ENCODE assay signal across 8 mouse cellular contexts in genomic region chr16:20701729-20702521, GRCm38 (mm10). TPM values are rescaled to one million over a fixed set of nuclear protein-coding genes. Genes with fewer than 3 reads are reported as not detected.
DNase-seq lines count a peak whose midpoint lies in the region; ATAC-seq and TF ChIP-seq lines count a peak whose summit lies in the region.

No protein-coding gene starts in this region.

- WGBS in kidney, embryonic 14.5 days, result 9% methylated on average over 12 of the region's 12 CpGs
- 49% methylated on average over 11 of the region's 12 CpGs for WGBS in kidney, adult 2 months
- WGBS in embryonic facial prominence, embryonic 11.5 days, result 14% methylated on average over 12 of the region's 12 CpGs
- 41% methylated on average over 12 of the region's 12 CpGs for WGBS in intestine, embryonic 15.5 days
- 13% methylated on average over 12 of the region's 12 CpGs for WGBS in neural tube, embryonic 12.5 days

- intact Hi-C loops in gastrocnemius, postnatal 14 days (cut with DNase I; ENCODE audit: low total_unique reads), result no loop called here

- DNase-seq in kidney, adult 2 months, result no peak
- DNase-seq in embryonic facial prominence, embryonic 11.5 days (ENCODE audit: low spot score), result peak; percentile 49
- DNase-seq in urinary bladder, postnatal 36 days (ENCODE audit: low spot score in 2 of 2), result no peak
- no peak for DNase-seq in MN1 (ENCODE audit: low spot score)
- DNase-seq in gastrocnemius, postnatal 14 days, result no peak

- no peak for TF ChIP-seq CTCF in kidney, adult 2 months (conservative IDR thresholded peaks at IDR 0.05; ENCODE audit: insufficient read depth, insufficient read length, low read depth, low read length)

- H3K4me3 ChIP-seq in kidney, embryonic 14.5 days (ENCODE audit: low read length), result no peak overlapping the region
- H3K4me3 ChIP-seq in kidney, adult 2 months (ENCODE audit: insufficient read depth, low read depth, low read length), result no peak overlapping the region
- H3K4me3 ChIP-seq in embryonic facial prominence, embryonic 11.5 days (ENCODE audit: low read depth, low read length), result no peak overlapping the region
- H3K4me3 ChIP-seq in intestine, embryonic 15.5 days (replicated peaks), result no peak overlapping the region
- H3K4me3 ChIP-seq in neural tube, embryonic 12.5 days, result no peak overlapping the region

- no peaks in the 10 kb centered on the region for H3K9me3 ChIP-seq in kidney, embryonic 14.5 days (ENCODE audit: control insufficient read depth, low read length)
- no peaks in the 10 kb centered on the region for H3K9me3 ChIP-seq in embryonic facial prominence, embryonic 11.5 days (replicated peaks; ENCODE audit: control insufficient read depth, low read length)
- no peaks in the 10 kb centered on the region for H3K9me3 ChIP-seq in intestine, embryonic 15.5 days
- no peaks in the 10 kb centered on the region for H3K9me3 ChIP-seq in neural tube, embryonic 12.5 days

- peaks cover 17% of the 10 kb centered on the region; the same call in 1 of the 2 replicates for H3K4me1 ChIP-seq in kidney, embryonic 14.5 days (ENCODE audit: control insufficient read depth, insufficient read depth, low read length)
- H3K4me1 ChIP-seq in kidney, adult 2 months (ENCODE audit: control insufficient read depth, insufficient read depth, low read length), result no peaks in the 10 kb centered on the region
- H3K4me1 ChIP-seq in embryonic facial prominence, embryonic 11.5 days (ENCODE audit: control insufficient read depth, insufficient read depth, low read length), result peaks cover 8% of the 10 kb centered on the region
- peaks cover 12% of the 10 kb centered on the region for H3K4me1 ChIP-seq in intestine, embryonic 15.5 days (replicated peaks)
- H3K4me1 ChIP-seq in neural tube, embryonic 12.5 days, result peaks cover 20% of the 10 kb centered on the region

- H3K27me3 ChIP-seq in kidney, embryonic 14.5 days (ENCODE audit: control insufficient read depth, insufficient read depth, low read length), result no peaks in the 10 kb centered on the region
- H3K27me3 ChIP-seq in kidney, adult 2 months (replicated peaks; ENCODE audit: control insufficient read depth, insufficient read depth, low read length), result no peaks in the 10 kb centered on the region
- H3K27me3 ChIP-seq in embryonic facial prominence, embryonic 11.5 days (ENCODE audit: control insufficient read depth, insufficient read depth, low read length), result no peaks in the 10 kb centered on the region
- no peaks in the 10 kb centered on the region for H3K27me3 ChIP-seq in intestine, embryonic 15.5 days (replicated peaks)
- H3K27me3 ChIP-seq in neural tube, embryonic 12.5 days (replicated peaks), result no peaks in the 10 kb centered on the region

- H3K36me3 ChIP-seq in kidney, embryonic 14.5 days (ENCODE audit: control insufficient read depth, insufficient read depth, low read length), result peaks cover 10% of the 10 kb centered on the region; the same call in 1 of the 2 replicates
- H3K36me3 ChIP-seq in kidney, adult 2 months (ENCODE audit: control insufficient read depth, insufficient read depth, low read length), result no peaks in the 10 kb centered on the region
- H3K36me3 ChIP-seq in embryonic facial prominence, embryonic 11.5 days (replicated peaks; ENCODE audit: control insufficient read depth, insufficient read depth, low read depth, low read length), result no peaks in the 10 kb centered on the region; the same call in none of the 2 replicates
- H3K36me3 ChIP-seq in intestine, embryonic 15.5 days, result no peaks in the 10 kb centered on the region; the same call in 1 of the 2 replicates
- H3K36me3 ChIP-seq in neural tube, embryonic 12.5 days, result peaks cover 46% of the 10 kb centered on the region

- TF ChIP-seq POLR2A in kidney, adult 2 months (IDR thresholded peaks at IDR 0.05; ENCODE audit: low read depth, low read length), result no peak

- peak overlapping the region; percentile 50 for H3K9ac ChIP-seq in kidney, embryonic 14.5 days (ENCODE audit: low read depth, low read length)
- H3K9ac ChIP-seq in embryonic facial prominence, embryonic 11.5 days (replicated peaks; ENCODE audit: low read length), result peak overlapping the region; percentile 50
- H3K9ac ChIP-seq in intestine, embryonic 15.5 days, result peak overlapping the region; percentile 0; the same call in 1 of the 2 replicates
- peak overlapping the region; percentile 35; the same call in 1 of the 2 replicates for H3K9ac ChIP-seq in neural tube, embryonic 12.5 days

- peak; percentile 57 for ATAC-seq in kidney, embryonic 14.5 days (ENCODE audit: low FRiP score, low TSS enrichment)
- peak; percentile 36; the same call in 1 of the 2 replicates for ATAC-seq in embryonic facial prominence, embryonic 11.5 days (replicated peaks; ENCODE audit: insufficient number of reproducible peaks, low FRiP score, low TSS enrichment, low read depth)
- peak; percentile 32; the same call in 1 of the 2 replicates for ATAC-seq in intestine, embryonic 15.5 days
- peak; percentile 55 for ATAC-seq in neural tube, embryonic 12.5 days (ENCODE audit: low FRiP score, low read depth)

- H3K4me2 ChIP-seq in kidney, embryonic 14.5 days (replicated peaks; ENCODE audit: low read depth, low read length), result peak overlapping the region; percentile 5; the same call in 1 of the 2 replicates
- 0 out of 2 replicates have a peak overlapping the region, but pooled peaks have one; percentile 2 for H3K4me2 ChIP-seq in embryonic facial prominence, embryonic 11.5 days (ENCODE audit: low read depth, low read length)
- H3K4me2 ChIP-seq in intestine, embryonic 15.5 days (replicated peaks), result peak overlapping the region; percentile 12; the same call in 1 of the 2 replicates
- H3K4me2 ChIP-seq in neural tube, embryonic 12.5 days (replicated peaks), result peak overlapping the region; percentile 30

- H3K27ac ChIP-seq in kidney, embryonic 14.5 days (ENCODE audit: low read depth, low read length), result peak overlapping the region; percentile 85
- no peak overlapping the region for H3K27ac ChIP-seq in kidney, adult 2 months (ENCODE audit: insufficient read depth, low read depth, low read length)
- peak overlapping the region; percentile 25 for H3K27ac ChIP-seq in embryonic facial prominence, embryonic 11.5 days (replicated peaks; ENCODE audit: low read depth, low read length)
- H3K27ac ChIP-seq in intestine, embryonic 15.5 days, result peak overlapping the region; percentile 36; the same call in 1 of the 2 replicates
- peak overlapping the region; percentile 57; the same call in 1 of the 2 replicates for H3K27ac ChIP-seq in neural tube, embryonic 12.5 days

RNA-seq across cellular contexts. Expression of gene Fam131a, which starts 8.9 kb away (rescaled TPM):
- polyA plus RNA-seq in kidney, embryonic 14.5 days (2014; fragmentation: Nextera tagmentation; extraction: Ambion mirVana), result 3.8 and 5.5 TPM in 2 replicates
- 3.6 and 4.7 TPM in 2 replicates for polyA plus RNA-seq in kidney, adult 2 months (2012; rRNA removed)
- 3.9 and 4.4 TPM in 2 replicates for polyA plus RNA-seq in embryonic facial prominence, embryonic 11.5 days (2014; fragmentation: Nextera tagmentation; extraction: Ambion mirVana)
- polyA plus RNA-seq in intestine, embryonic 15.5 days (2015; fragmentation: Nextera tagmentation; extraction: Ambion mirVana), result 6.3 and 6.7 TPM in 2 replicates
- 20.8 and 24.3 TPM in 2 replicates for polyA plus RNA-seq in neural tube, embryonic 12.5 days (2016; fragmentation: Nextera tagmentation; extraction: Ambion mirVana)
- total RNA-seq in gastrocnemius, postnatal 14 days (2021), result 10 to 100 TPM; 28.7 to 34.5 TPM

RNA-seq across cellular contexts. Expression of gene Polr2h, which starts 15.5 kb away (rescaled TPM):
- polyA plus RNA-seq in kidney, embryonic 14.5 days (2014; fragmentation: Nextera tagmentation; extraction: Ambion mirVana), result 147 and 172 TPM in 2 replicates
- 14.0 and 22.4 TPM in 2 replicates for polyA plus RNA-seq in kidney, adult 2 months (2012; rRNA removed)
- 120 and 124 TPM in 2 replicates for polyA plus RNA-seq in embryonic facial prominence, embryonic 11.5 days (2014; fragmentation: Nextera tagmentation; extraction: Ambion mirVana)
- 104 and 112 TPM in 2 replicates for polyA plus RNA-seq in intestine, embryonic 15.5 days (2015; fragmentation: Nextera tagmentation; extraction: Ambion mirVana)
- 85.4 and 85.5 TPM in 2 replicates for polyA plus RNA-seq in neural tube, embryonic 12.5 days (2016; fragmentation: Nextera tagmentation; extraction: Ambion mirVana)
- 10 to 100 TPM; 10.9 to 14.1 TPM for total RNA-seq in gastrocnemius, postnatal 14 days (2021)

RNA-seq across cellular contexts. Expression of gene Clcn2, which starts 15.6 kb away (rescaled TPM):
- 15.5 and 17.3 TPM in 2 replicates for polyA plus RNA-seq in kidney, embryonic 14.5 days (2014; fragmentation: Nextera tagmentation; extraction: Ambion mirVana)
- polyA plus RNA-seq in kidney, adult 2 months (2012; rRNA removed), result 21.4 and 33.1 TPM in 2 replicates
- 13.0 and 14.8 TPM in 2 replicates for polyA plus RNA-seq in embryonic facial prominence, embryonic 11.5 days (2014; fragmentation: Nextera tagmentation; extraction: Ambion mirVana)
- 14.3 and 15.7 TPM in 2 replicates for polyA plus RNA-seq in intestine, embryonic 15.5 days (2015; fragmentation: Nextera tagmentation; extraction: Ambion mirVana)
- polyA plus RNA-seq in neural tube, embryonic 12.5 days (2016; fragmentation: Nextera tagmentation; extraction: Ambion mirVana), result 40.8 and 43.3 TPM in 2 replicates
- total RNA-seq in gastrocnemius, postnatal 14 days (2021), result 1 to 10 TPM; 2.3 to 2.7 TPM

RNA-seq across cellular contexts. Expression of gene Chrd, which starts 31.0 kb away (rescaled TPM):
- polyA plus RNA-seq in kidney, embryonic 14.5 days (2014; fragmentation: Nextera tagmentation; extraction: Ambion mirVana), result 3.9 and 4.6 TPM in 2 replicates
- 7.2 and 10.7 TPM in 2 replicates for polyA plus RNA-seq in kidney, adult 2 months (2012; rRNA removed)
- polyA plus RNA-seq in embryonic facial prominence, embryonic 11.5 days (2014; fragmentation: Nextera tagmentation; extraction: Ambion mirVana), result 1.5 and 1.7 TPM in 2 replicates
- polyA plus RNA-seq in intestine, embryonic 15.5 days (2015; fragmentation: Nextera tagmentation; extraction: Ambion mirVana), result 3.3 and 3.6 TPM in 2 replicates
- polyA plus RNA-seq in neural tube, embryonic 12.5 days (2016; fragmentation: Nextera tagmentation; extraction: Ambion mirVana), result 7.0 and 8.0 TPM in 2 replicates
- 1 to 10 TPM; 3.7 to 4.6 TPM for total RNA-seq in gastrocnemius, postnatal 14 days (2021)

RNA-seq across cellular contexts. Expression of gene Thpo, which starts 32.4 kb away (rescaled TPM):
- polyA plus RNA-seq in kidney, embryonic 14.5 days (2014; fragmentation: Nextera tagmentation; extraction: Ambion mirVana), result 0.89 and 1.2 TPM in 2 replicates
- 17.1 and 17.7 TPM in 2 replicates for polyA plus RNA-seq in kidney, adult 2 months (2012; rRNA removed)
- 0.48 TPM in 1 of 2 replicates, not detected in the other for polyA plus RNA-seq in embryonic facial prominence, embryonic 11.5 days (2014; fragmentation: Nextera tagmentation; extraction: Ambion mirVana)
- 1.8 and 2.4 TPM in 2 replicates for polyA plus RNA-seq in intestine, embryonic 15.5 days (2015; fragmentation: Nextera tagmentation; extraction: Ambion mirVana)
- 1.2 and 1.3 TPM in 2 replicates for polyA plus RNA-seq in neural tube, embryonic 12.5 days (2016; fragmentation: Nextera tagmentation; extraction: Ambion mirVana)
- total RNA-seq in gastrocnemius, postnatal 14 days (2021), result 1 to 10 TPM in 1 of 2 experiments, under 1 TPM in 1; 0.90 to 1.7 TPM

Comparison
In these comparisons a context has a peak if more than half of its experiments do, and no peak if none do; other contexts are left out.
1. H3K9ac ChIP-seq: peak in every context shown above with its lines; median percentile 50 in kidney, embryonic 14.5 days; 50 in embryonic facial prominence, embryonic 11.5 days; 35 in neural tube, embryonic 12.5 days; 0 in intestine, embryonic 15.5 days.